Mouse (Mus musculus) myocyte (in vitro differentiated cells): Measurements from ENCODE around the gene Best1.

ENCODE experiments used
- CEBPB ChIP-seq: IDR thresholded peaks from 2 replicates; pipeline ENCODE4 v1.6.1; 2011; ENCODE audit warnings: mild to moderate bottlenecking, moderate library complexity; ENCODE audit not compliant: poor library complexity, insufficient read depth, severe bottlenecking
- E2F4 ChIP-seq: IDR thresholded peaks from one replicate; pipeline ENCODE4 v1.6.1; 2011; ENCODE audit warnings: mild to moderate bottlenecking, control low read depth, moderate library complexity; ENCODE audit not compliant: insufficient read depth
- MAX ChIP-seq: IDR thresholded peaks from one replicate; pipeline ENCODE4 v1.6.1; 2011; ENCODE audit warnings: low read depth, mild to moderate bottlenecking, control low read depth
- MYOD1 ChIP-seq, 3 experiments: IDR thresholded peaks; one replicate each; pipeline ENCODE4 v1.6.1; 2011; ENCODE audit warnings: control low read depth in 2 of 3, low read depth in 2 of 3, mild to moderate bottlenecking in 2 of 3, moderate library complexity in 1 of 3; ENCODE audit not compliant: insufficient read length in 2 of 3, control insufficient read depth in 1 of 3
- MYOG ChIP-seq, 3 experiments: IDR thresholded peaks; one replicate each; pipeline ENCODE4 v1.6.1; 2011; ENCODE audit warnings: control low read depth in 2 of 3, low read depth in 2 of 3, mild to moderate bottlenecking in 2 of 3; ENCODE audit not compliant: insufficient read length in 2 of 3, control insufficient read depth in 1 of 3, insufficient read depth in 1 of 3
- POLR2A ChIP-seq: IDR thresholded peaks from one replicate; pipeline ENCODE4 v1.6.1; 2011; ENCODE audit warnings: low read depth, mild to moderate bottlenecking, control low read depth, moderate library complexity; ENCODE audit not compliant: insufficient read length
- POLR2AphosphoS2 ChIP-seq: IDR thresholded peaks from one replicate; pipeline ENCODE4 v1.6.1; 2011; ENCODE audit warnings: low read depth, control low read depth; ENCODE audit not compliant: insufficient read length
- REST ChIP-seq: IDR thresholded peaks from one replicate; pipeline ENCODE4 v1.6.1; 2011; ENCODE audit warnings: mild to moderate bottlenecking, control low read depth, moderate library complexity; ENCODE audit not compliant: insufficient read depth, insufficient read length
- SRF ChIP-seq: IDR thresholded peaks from one replicate; pipeline ENCODE4 v1.6.1; 2011; ENCODE audit warnings: low read depth; ENCODE audit not compliant: control insufficient read depth, insufficient read length
- TCF12 ChIP-seq: IDR thresholded peaks from one replicate; pipeline ENCODE4 v1.6.1; 2011; ENCODE audit warnings: mild to moderate bottlenecking, control low read depth; ENCODE audit not compliant: poor library complexity, insufficient read depth, severe bottlenecking
- TCF3 ChIP-seq: IDR thresholded peaks from one replicate; pipeline ENCODE4 v1.6.1; 2011; ENCODE audit warnings: low read depth, control low read depth; ENCODE audit not compliant: insufficient read length
- USF1 ChIP-seq: IDR thresholded peaks from one replicate; pipeline ENCODE4 v1.6.1; 2011; ENCODE audit warnings: low read depth, mild to moderate bottlenecking, control low read depth, moderate library complexity

GRCm38 (mm10) chr19:9984111-9985055 lies 17.1 kb downstream of the Best1 start:
- peak; percentile 25; the same call in 1 of the 2 replicates for TF ChIP-seq CEBPB
- peak; percentile 58 for TF ChIP-seq USF1
- peak; percentile 16 for TF ChIP-seq POLR2A
- no peak for TF ChIP-seq E2F4
- no peak for TF ChIP-seq TCF12
- TF ChIP-seq POLR2AphosphoS2 = peak; percentile 72
- TF ChIP-seq MAX = no peak
- TF ChIP-seq SRF = no peak
- no peak for TF ChIP-seq MYOG (IDR thresholded peaks at IDR 0.05; ENCODE audit: control insufficient read depth in 1 of 3, insufficient read depth in 1 of 3, insufficient read length in 2 of 3, low read depth in 2 of 3)
- TF ChIP-seq MYOD1 (IDR thresholded peaks at IDR 0.05; ENCODE audit: control insufficient read depth in 1 of 3, insufficient read length in 2 of 3, low read depth in 2 of 3) = peak in 1 of 3 experiments; percentile 6
- TF ChIP-seq REST = no peak
- TF ChIP-seq TCF3 = no peak
